Mouse (Mus musculus): ENCODE data around the gene Tox2. TPM values are rescaled to one million over a fixed set of nuclear protein-coding genes. Genes with fewer than 3 reads are reported as not detected.

Gene Tox2
- polyA plus RNA-seq, 1 experiment from 2014 or later: 16.5 TPM

DNA sequence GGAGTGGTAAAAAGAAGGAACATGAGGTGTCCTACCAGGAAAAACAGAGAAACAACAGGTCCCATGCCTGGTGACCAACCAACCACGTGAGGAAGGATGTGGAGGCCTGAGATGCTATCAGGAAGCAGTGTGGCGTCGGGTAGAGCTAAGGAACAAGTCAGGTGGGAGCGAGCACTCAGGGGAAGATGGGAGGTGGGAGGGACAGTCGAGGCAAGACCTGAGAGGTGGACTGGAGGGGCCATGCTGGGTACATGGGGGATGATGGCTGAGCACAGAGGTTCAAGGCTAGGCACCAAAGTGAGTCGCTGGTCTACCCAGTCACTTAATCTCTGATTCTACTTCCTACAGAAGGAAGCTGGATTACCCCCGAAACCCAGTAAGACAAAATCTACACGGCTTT lies 152.7 kb downstream of the Tox2 start:
- H3K27me3 ChIP-seq (replicated peaks; ENCODE audit: control insufficient read depth, insufficient read depth, low read length): no peaks in the 10 kb centered on the region
- no peak overlapping the region for H3K9ac ChIP-seq (ENCODE audit: low read length)
- H3K4me2 ChIP-seq (ENCODE audit: low read length): no peak overlapping the region
- H3K4me1 ChIP-seq (ENCODE audit: control insufficient read depth, insufficient read depth, low read length): no peaks in the 10 kb centered on the region
- DNase-seq (ENCODE audit: low spot score) (no peak), ATAC-seq (no peak)
- no peak overlapping the region for H3K4me3 ChIP-seq (ENCODE audit: low read depth, low read length)
- WGBS: 83% methylated on average over 8 of the region's 8 CpGs
- H3K27ac ChIP-seq (ENCODE audit: low read depth, low read length): no peak overlapping the region
- no peaks in the 10 kb centered on the region for H3K9me3 ChIP-seq (replicated peaks; ENCODE audit: control insufficient read depth, low read length)
- no peaks in the 10 kb centered on the region for H3K36me3 ChIP-seq (ENCODE audit: control insufficient read depth, insufficient read depth, low read length)

DNA sequence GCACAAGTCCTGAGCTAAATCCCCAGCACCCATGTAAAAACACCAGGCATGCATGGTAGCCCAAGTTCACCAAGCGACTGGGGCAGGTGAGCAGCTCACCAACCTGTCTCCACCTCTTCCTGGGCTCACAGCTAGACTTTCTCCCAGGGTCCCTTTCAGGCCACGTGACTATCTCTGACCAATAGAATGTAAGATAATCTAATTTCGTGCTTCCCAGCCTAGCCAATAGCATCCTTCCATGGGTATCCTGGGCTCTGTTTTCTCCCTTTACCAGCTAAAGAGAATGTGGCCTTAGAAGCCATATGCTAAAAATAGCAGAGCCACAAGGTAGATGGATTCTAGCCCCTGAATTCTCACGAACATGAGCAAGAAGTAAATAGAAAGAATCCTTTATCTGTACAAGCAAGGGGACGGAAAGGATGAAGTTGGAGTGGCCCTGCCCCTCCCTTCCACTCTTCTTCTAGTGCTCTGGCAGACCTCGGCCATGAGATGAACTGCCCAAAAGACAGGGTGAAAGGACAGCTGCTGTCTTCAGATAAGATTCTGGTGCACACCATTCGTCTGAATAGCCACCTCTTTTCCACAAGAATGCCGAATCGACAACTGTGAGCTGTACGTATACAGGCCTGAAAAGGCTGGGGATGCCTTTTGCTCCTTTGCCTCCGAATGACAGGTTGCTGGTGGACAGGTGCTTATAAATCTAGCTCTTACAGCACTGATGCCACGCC lies 153.4 kb downstream of the Tox2 start:
- Histone ChIP-seq H3K27me3 (replicated peaks; ENCODE audit: control insufficient read depth, insufficient read depth, low read length) (no peaks in the 10 kb centered on the region), H3K27ac (ENCODE audit: low read depth, low read length) (no peak overlapping the region), H3K4me2 (ENCODE audit: low read length) (no peak overlapping the region), H3K4me3 (ENCODE audit: low read depth, low read length) (no peak overlapping the region), H3K9ac (ENCODE audit: low read length) (no peak overlapping the region), H3K4me1 (ENCODE audit: control insufficient read depth, insufficient read depth, low read length) (no peaks in the 10 kb centered on the region), H3K9me3 (replicated peaks; ENCODE audit: control insufficient read depth, low read length) (no peaks in the 10 kb centered on the region), H3K36me3 (ENCODE audit: control insufficient read depth, insufficient read depth, low read length) (no peaks in the 10 kb centered on the region)
- DNase-seq (ENCODE audit: low spot score): no peak
- ATAC-seq: no peak
- 87% methylated on average over 12 of the region's 12 CpGs for whole genome bisulfite sequencing

DNA sequence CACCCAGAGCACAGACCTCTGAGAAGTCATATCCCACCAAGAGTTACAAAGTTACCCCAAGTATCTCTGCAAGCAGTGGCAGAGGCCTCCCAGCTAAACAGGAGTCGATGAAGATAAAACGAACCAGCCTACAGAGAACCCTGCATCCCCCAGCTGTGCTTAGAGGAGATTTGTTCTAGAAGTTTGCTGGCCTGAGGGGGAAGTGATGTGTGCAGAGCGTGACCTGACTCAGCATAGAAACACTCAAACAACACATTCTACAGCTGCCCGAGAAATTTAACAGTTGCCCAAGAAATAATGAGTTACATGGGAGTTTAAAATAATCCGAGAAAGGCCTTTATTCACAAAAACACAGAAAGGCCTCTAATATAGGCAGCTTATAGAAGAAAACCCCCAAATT lies 155.7 kb downstream of the Tox2 start:
- Histone ChIP-seq H3K4me3 (ENCODE audit: low read depth, low read length) (no peak overlapping the region), H3K9ac (ENCODE audit: low read length) (no peak overlapping the region), H3K4me1 (ENCODE audit: control insufficient read depth, insufficient read depth, low read length) (no peaks in the 10 kb centered on the region), H3K27me3 (replicated peaks; ENCODE audit: control insufficient read depth, insufficient read depth, low read length) (no peaks in the 10 kb centered on the region), H3K9me3 (replicated peaks; ENCODE audit: control insufficient read depth, low read length) (no peaks in the 10 kb centered on the region), H3K27ac (ENCODE audit: low read depth, low read length) (no peak overlapping the region), H3K36me3 (ENCODE audit: control insufficient read depth, insufficient read depth, low read length) (no peaks in the 10 kb centered on the region), H3K4me2 (ENCODE audit: low read length) (no peak overlapping the region)
- DNase-seq (ENCODE audit: low spot score): no peak
- ATAC-seq: no peak
- 82% methylated on average over 5 of the region's 5 CpGs for WGBS

DNA sequence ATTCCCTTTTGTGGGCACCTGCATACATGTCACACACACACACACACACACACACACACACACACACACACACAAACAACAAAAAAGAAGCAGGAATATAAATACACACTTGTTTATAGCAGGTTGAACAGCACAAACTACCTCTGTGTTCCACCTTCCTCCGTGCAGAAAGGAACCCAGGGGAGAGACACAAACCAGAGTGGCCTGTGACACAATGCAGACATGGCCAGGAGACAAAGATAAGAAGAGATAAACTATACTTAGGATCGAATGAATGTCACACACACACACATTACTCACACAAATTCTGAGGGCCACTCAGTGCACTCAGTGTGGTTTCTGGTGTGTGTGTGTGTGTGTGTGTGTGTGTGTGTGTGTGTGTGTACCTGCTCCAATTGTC lies 156.3 kb downstream of the Tox2 start:
- H3K4me1 ChIP-seq (ENCODE audit: control insufficient read depth, insufficient read depth, low read length): no peaks in the 10 kb centered on the region
- no peak for ATAC-seq
- H3K27ac ChIP-seq (ENCODE audit: low read depth, low read length): no peak overlapping the region
- no peaks in the 10 kb centered on the region for H3K9me3 ChIP-seq (replicated peaks; ENCODE audit: control insufficient read depth, low read length)
- no peaks in the 10 kb centered on the region for H3K27me3 ChIP-seq (replicated peaks; ENCODE audit: control insufficient read depth, insufficient read depth, low read length)
- H3K9ac ChIP-seq (ENCODE audit: low read length): no peak overlapping the region
- H3K4me3 ChIP-seq (ENCODE audit: low read depth, low read length): no peak overlapping the region
- no peak for DNase-seq (ENCODE audit: low spot score)
- H3K4me2 ChIP-seq (ENCODE audit: low read length): no peak overlapping the region
- no peaks in the 10 kb centered on the region for H3K36me3 ChIP-seq (ENCODE audit: control insufficient read depth, insufficient read depth, low read length)
- 75% methylated on average over 2 of the region's 2 CpGs for WGBS

DNA sequence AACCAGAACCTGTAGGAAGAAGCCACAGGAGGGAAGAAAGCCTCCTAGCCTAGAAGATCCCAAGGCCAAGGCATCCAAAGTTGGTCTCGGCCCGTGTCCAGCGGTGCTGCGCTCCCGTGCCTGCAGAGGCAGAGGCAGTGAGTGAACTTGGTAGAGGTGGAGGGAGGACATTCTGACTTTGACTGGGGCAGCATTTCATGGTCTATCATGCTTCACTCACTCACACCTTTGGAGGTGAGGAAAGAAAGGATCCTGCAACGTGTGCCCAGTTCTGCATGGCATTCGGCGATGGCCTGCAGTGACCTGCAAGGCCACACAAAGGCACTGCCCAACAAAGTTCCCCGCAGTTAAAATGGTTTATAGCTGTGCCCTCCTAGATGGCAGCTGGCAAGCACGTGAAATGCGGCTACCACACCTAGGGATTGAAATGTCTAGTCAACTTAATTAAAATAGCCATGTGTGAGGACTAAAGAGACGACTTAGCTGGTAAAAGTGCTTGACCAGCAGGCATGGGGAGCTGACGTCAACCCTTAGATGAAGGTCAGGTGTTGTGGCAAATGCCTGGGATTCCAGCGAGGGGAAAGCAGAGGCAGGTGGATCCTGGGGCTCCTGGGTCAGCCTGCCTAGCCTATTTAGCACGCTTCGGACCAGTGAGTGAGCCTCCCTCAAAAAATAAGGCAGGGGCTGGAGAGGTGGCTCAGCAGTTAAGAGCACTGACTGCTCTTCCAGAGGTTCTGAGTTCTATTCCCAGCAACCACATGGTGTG lies 158.1 kb downstream of the Tox2 start:
- no peaks in the 10 kb centered on the region for H3K4me1 ChIP-seq (ENCODE audit: control insufficient read depth, insufficient read depth, low read length)
- H3K9me3 ChIP-seq (replicated peaks; ENCODE audit: control insufficient read depth, low read length): no peaks in the 10 kb centered on the region
- no peak overlapping the region for H3K9ac ChIP-seq (ENCODE audit: low read length)
- H3K4me2 ChIP-seq (ENCODE audit: low read length): no peak overlapping the region
- DNase-seq (ENCODE audit: low spot score) (no peak), ATAC-seq (no peak)
- H3K27ac ChIP-seq (ENCODE audit: low read depth, low read length): no peak overlapping the region
- no peaks in the 10 kb centered on the region for H3K27me3 ChIP-seq (replicated peaks; ENCODE audit: control insufficient read depth, insufficient read depth, low read length)
- H3K36me3 ChIP-seq (ENCODE audit: control insufficient read depth, insufficient read depth, low read length): no peaks in the 10 kb centered on the region
- no peak overlapping the region for H3K4me3 ChIP-seq (ENCODE audit: low read depth, low read length)
- 83% methylated on average over 16 of the region's 16 CpGs for WGBS

DNA sequence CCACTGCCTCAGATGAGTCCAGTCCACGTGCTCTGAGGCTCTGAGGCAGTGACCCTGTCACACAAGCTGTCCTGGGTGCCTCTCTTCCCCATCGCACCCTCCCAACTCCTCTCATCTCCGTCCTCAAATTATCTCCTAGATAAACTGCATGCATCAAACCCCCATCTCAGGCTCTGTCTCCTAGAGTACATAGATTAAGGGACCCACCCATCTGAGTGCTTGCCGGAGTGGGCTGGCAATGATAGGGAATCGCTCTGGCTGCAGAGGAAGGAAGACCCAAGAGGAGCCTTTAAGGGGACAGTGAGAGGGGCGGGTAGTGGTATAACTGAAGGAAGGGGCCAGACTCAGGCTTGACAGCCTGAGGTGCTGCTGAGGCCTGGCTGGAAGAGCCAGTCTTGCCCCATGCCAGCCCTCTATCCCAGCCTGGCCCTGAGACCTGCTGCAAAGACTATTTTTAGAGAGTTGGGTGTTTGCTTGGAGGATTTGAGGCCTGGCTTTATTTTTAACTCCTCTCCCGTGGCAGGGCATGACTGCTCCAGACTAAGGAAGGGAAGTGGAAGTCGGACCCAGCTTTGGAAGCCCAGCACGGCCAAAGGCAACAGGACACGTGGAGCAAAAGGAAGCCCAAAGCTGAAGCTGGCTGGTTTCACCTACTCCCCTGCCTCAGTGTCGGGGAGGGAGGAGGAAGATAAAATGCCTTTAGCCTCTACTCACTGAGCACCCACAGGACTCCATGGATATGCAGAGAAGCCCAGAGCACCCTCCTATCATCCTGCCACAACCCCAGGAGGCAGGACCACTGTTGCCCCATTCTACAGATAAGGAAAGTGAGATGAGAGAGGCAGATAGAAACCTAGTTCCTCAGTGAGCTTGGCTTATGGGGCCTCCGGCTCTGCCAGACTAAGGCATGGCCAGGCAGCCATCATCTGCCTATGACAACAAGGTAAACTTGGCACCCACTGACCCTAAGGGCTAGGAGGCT lies 160.3 kb downstream of the Tox2 start:
- H3K4me1 ChIP-seq (ENCODE audit: control insufficient read depth, insufficient read depth, low read length): no peaks in the 10 kb centered on the region
- H3K36me3 ChIP-seq (ENCODE audit: control insufficient read depth, insufficient read depth, low read length): no peaks in the 10 kb centered on the region
- H3K4me3 ChIP-seq (ENCODE audit: low read depth, low read length): no peak overlapping the region
- WGBS: 79% methylated on average over 12 of the region's 12 CpGs
- H3K9ac ChIP-seq (ENCODE audit: low read length): no peak overlapping the region
- no peak for DNase-seq (ENCODE audit: low spot score)
- no peaks in the 10 kb centered on the region for H3K27me3 ChIP-seq (replicated peaks; ENCODE audit: control insufficient read depth, insufficient read depth, low read length)
- no peaks in the 10 kb centered on the region for H3K9me3 ChIP-seq (replicated peaks; ENCODE audit: control insufficient read depth, low read length)
- no peak for ATAC-seq
- no peak overlapping the region for H3K27ac ChIP-seq (ENCODE audit: low read depth, low read length)
- H3K4me2 ChIP-seq (ENCODE audit: low read length): no peak overlapping the region

DNA sequence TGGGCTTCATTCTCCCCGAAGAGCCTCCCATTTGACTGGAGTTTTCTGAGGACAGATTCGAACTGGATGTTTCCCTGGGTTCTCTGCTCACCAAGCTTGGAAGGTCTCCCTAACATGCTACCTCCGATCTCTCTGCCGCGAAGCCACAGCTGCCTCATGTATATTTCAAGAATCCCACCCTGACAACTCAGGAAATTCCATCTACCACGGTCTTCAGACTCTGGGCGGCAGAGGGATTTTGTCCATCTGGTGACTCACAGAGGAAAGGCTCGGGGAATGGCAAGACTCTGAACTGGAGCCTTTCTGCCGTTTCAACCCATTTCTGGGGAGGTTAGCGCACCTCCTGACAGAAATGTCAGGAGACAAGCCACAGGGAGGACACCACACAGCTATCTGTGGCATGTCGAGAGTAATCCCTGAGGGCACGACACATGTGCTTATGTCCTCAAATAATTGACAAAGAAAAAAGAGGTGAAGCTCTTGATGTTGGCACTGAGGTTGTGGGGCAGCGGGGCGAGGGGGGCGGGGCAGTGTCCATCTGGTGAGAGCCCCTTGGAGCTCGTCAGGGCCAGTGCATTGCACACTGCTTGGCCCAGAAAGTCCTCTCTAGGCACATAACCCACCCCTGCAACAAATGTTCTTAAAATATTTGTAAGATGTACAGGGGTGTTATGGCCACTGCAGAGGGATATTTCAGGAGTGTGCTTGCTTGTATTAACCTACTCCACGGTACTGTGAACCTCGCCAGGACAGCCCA lies 162.0 kb downstream of the Tox2 start:
- ATAC-seq (no peak), DNase-seq (ENCODE audit: low spot score) (no peak)
- H3K4me2 ChIP-seq (ENCODE audit: low read length): no peak overlapping the region
- H3K9ac ChIP-seq (ENCODE audit: low read length): no peak overlapping the region
- no peaks in the 10 kb centered on the region for H3K9me3 ChIP-seq (replicated peaks; ENCODE audit: control insufficient read depth, low read length)
- no peak overlapping the region for H3K27ac ChIP-seq (ENCODE audit: low read depth, low read length)
- 86% methylated on average over 18 of the region's 18 CpGs for WGBS
- no peak overlapping the region for H3K4me3 ChIP-seq (ENCODE audit: low read depth, low read length)
- no peaks in the 10 kb centered on the region for H3K4me1 ChIP-seq (ENCODE audit: control insufficient read depth, insufficient read depth, low read length)
- H3K27me3 ChIP-seq (replicated peaks; ENCODE audit: control insufficient read depth, insufficient read depth, low read length): no peaks in the 10 kb centered on the region
- no peaks in the 10 kb centered on the region for H3K36me3 ChIP-seq (ENCODE audit: control insufficient read depth, insufficient read depth, low read length)

DNA sequence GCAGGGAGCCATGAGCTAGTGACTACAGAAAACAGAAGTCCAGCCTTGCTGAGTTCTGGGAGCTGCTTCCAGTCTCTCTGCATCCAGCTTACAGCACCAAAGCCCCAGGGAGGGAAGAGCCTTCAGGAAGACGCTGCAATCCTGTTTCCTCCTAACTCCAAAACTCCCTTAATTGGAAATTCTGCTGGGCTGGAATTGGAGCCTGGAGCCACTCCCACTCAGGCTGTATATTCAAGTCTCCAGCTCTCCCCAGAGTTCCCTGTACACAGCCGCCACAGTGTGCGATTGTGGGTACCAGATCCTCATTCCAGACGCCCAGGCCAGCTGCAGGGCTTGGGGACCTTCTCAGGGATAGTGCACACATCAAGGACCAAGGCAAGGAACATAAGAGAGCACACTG lies 167.2 kb downstream of the Tox2 start:
- no peak for DNase-seq (ENCODE audit: low spot score)
- Histone ChIP-seq H3K4me3 (ENCODE audit: low read depth, low read length) (no peak overlapping the region), H3K9me3 (replicated peaks; ENCODE audit: control insufficient read depth, low read length) (no peaks in the 10 kb centered on the region), H3K4me2 (ENCODE audit: low read length) (no peak overlapping the region), H3K4me1 (ENCODE audit: control insufficient read depth, insufficient read depth, low read length) (no peaks in the 10 kb centered on the region), H3K27ac (ENCODE audit: low read depth, low read length) (no peak overlapping the region), H3K9ac (ENCODE audit: low read length) (no peak overlapping the region), H3K36me3 (ENCODE audit: control insufficient read depth, insufficient read depth, low read length) (no peaks in the 10 kb centered on the region), H3K27me3 (replicated peaks; ENCODE audit: control insufficient read depth, insufficient read depth, low read length) (peaks cover 7% of the 10 kb centered on the region; the same call in 1 of the 2 replicates)
- ATAC-seq: no peak
- WGBS: 41% methylated on average over 4 of the region's 4 CpGs
